Mouse (Mus musculus): ENCODE data around the gene Fam57b. TPM values are rescaled to one million over a fixed set of nuclear protein-coding genes. Genes with fewer than 3 reads are reported as not detected.
A peak's percentile ranks its signal among the peaks of the same experiment; 100 is the strongest.

Fam57b gene
- total and polyA plus RNA-seq, 2 experiments from 2014 or later, result 44.3 to 44.8 TPM

DNA sequence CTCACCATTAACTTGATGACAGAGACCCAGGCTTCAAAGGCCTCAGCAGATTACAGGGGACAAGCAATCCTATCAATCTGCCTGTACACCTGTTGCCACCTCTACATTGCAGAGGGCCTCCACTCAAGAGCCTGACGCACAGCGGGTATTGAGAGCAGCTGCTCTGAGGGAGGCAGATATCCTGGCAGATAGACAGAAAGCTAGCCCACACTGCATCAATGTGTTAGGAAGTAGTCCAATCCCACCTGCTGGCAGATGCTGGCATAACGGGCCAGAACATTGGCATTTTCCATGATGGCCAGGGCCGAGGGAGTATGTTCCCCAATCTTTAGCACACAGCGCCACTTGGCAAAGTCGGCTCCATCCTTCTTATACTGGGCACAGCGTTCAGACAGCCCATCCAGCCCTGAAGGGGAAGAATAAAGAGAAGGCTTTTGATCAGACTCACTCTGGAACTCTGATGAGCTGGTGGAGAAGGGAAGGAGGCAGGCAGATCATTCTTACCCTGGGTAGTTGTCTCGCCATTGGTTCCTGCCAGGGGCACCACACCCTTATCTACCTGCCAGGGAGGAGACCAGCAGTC is 1.0 kb upstream of the Fam57b start:
- Histone ChIP-seq H3K4me2 (ENCODE audit: low read depth, low read length) (peak overlapping the region; percentile 94), H3K27ac (peak overlapping the region; percentile 94; the same call in 1 of the 2 replicates), H3K9me3 (ENCODE audit: low read length) (no peaks in the 10 kb centered on the region), H3K36me3 (ENCODE audit: insufficient read depth, low read length) (peaks cover 23% of the 10 kb centered on the region), H3K4me1 (ENCODE audit: insufficient read depth, low read length) (peaks cover 5% of the 10 kb centered on the region), H3K9ac (replicated peaks; ENCODE audit: low read length) (peak overlapping the region; percentile 86; the same call in 1 of the 2 replicates), H3K4me3 (ENCODE audit: low read length) (peak overlapping the region; percentile 84; the same call in 1 of the 2 replicates), H3K27me3 (ENCODE audit: insufficient read depth, low read length) (no peaks in the 10 kb centered on the region)
- WGBS, result 52% methylated on average over 8 of the region's 8 CpGs
- DNase-seq (ENCODE audit: low spot score) (peak; percentile 78), ATAC-seq (no peak)
- peak; percentile 68 for TF ChIP-seq CTCF (IDR thresholded peaks at IDR 0.05; ENCODE audit: low read depth)

- ATAC-seq (no peak; the same call in 1 of the 2 replicates), DNase-seq (ENCODE audit: low spot score) (peak; percentile 58)
- Histone ChIP-seq H3K27ac (peak overlapping the region; percentile 94), H3K4me2 (ENCODE audit: low read depth, low read length) (peak overlapping the region; percentile 94), H3K27me3 (ENCODE audit: insufficient read depth, low read length) (no peaks in the 10 kb centered on the region), H3K9ac (replicated peaks; ENCODE audit: low read length) (peak overlapping the region; percentile 86), H3K9me3 (ENCODE audit: low read length) (no peaks in the 10 kb centered on the region), H3K36me3 (ENCODE audit: insufficient read depth, low read length) (peaks cover 23% of the 10 kb centered on the region), H3K4me1 (ENCODE audit: insufficient read depth, low read length) (peaks cover 5% of the 10 kb centered on the region), H3K4me3 (ENCODE audit: low read length) (peak overlapping the region; percentile 84)
- TF ChIP-seq CTCF (IDR thresholded peaks at IDR 0.05; ENCODE audit: low read depth), result no peak
- under 1% methylated on average over 40 of the region's 40 CpGs for WGBS
Measured at GRCm38 (mm10) chr7:126798127-126799049, 920 bp downstream of the Fam57b start.

- Histone ChIP-seq H3K27ac (peak overlapping the region; percentile 94), H3K36me3 (ENCODE audit: insufficient read depth, low read length) (peaks cover 28% of the 10 kb centered on the region), H3K4me1 (ENCODE audit: insufficient read depth, low read length) (peaks cover 5% of the 10 kb centered on the region), H3K4me3 (ENCODE audit: low read length) (peak overlapping the region; percentile 84), H3K9me3 (ENCODE audit: low read length) (no peaks in the 10 kb centered on the region), H3K4me2 (ENCODE audit: low read depth, low read length) (peak overlapping the region; percentile 94), H3K27me3 (ENCODE audit: insufficient read depth, low read length) (no peaks in the 10 kb centered on the region), H3K9ac (replicated peaks; ENCODE audit: low read length) (peak overlapping the region; percentile 86)
- DNase-seq (ENCODE audit: low spot score) (peak; percentile 98), ATAC-seq (peak; percentile 96)
- 0% methylated on average over 24 of the region's 36 CpGs for WGBS
- no peak for TF ChIP-seq CTCF (IDR thresholded peaks at IDR 0.05; ENCODE audit: low read depth)
Measured at GRCm38 (mm10) chr7:126799050-126799467, 1.6 kb downstream of the Fam57b start.

DNA sequence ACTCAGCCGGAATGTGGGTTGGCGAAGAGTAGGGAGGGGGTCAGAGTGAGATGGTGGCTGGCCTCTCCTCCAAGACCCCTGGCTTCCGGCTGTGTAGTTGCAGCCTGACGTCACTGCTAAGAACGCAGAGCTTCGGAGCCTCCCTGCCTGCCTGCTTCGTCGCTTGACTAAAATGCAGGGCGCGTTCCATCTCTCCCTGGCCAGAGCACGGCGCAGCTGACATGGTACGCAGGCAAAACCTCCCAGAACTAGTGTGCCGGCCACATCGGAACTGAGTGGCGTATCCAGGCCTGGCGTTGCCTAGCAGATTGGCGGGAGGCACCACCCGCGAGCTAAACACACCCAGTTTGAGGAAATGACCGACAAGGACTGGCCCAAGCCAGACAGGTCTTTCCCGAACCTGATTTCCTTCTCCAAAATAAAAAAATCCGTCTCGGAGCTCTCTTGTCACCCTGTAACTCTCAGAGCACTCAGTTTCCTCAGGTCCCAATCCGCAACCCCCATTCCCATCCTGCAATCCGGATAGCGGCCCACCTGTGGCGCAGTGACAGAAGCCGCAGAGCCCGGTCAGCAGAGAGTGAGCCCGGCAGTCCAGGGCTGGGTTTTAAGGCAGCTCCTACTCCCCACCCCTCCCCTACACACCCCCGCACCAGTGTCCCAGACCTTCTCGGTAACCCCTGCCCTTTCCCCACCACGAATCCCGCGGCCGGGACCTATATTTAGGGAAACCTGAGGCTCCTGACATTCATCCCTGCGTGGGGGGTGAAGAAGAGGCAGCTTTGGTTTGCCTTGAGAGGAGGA is 2.2 kb downstream of the Fam57b start:
- Histone ChIP-seq H3K4me3 (ENCODE audit: low read length) (peak overlapping the region; percentile 84), H3K4me2 (ENCODE audit: low read depth, low read length) (peak overlapping the region; percentile 94), H3K27me3 (ENCODE audit: insufficient read depth, low read length) (no peaks in the 10 kb centered on the region), H3K9me3 (ENCODE audit: low read length) (no peaks in the 10 kb centered on the region), H3K27ac (peak overlapping the region; percentile 94), H3K4me1 (ENCODE audit: insufficient read depth, low read length) (peaks cover 5% of the 10 kb centered on the region), H3K36me3 (ENCODE audit: insufficient read depth, low read length) (peaks cover 23% of the 10 kb centered on the region), H3K9ac (replicated peaks; ENCODE audit: low read length) (peak overlapping the region; percentile 78)
- DNase-seq (ENCODE audit: low spot score) (peak; percentile 95), ATAC-seq (peak; percentile 94)
- peak; percentile 67 for TF ChIP-seq CTCF (IDR thresholded peaks at IDR 0.05; ENCODE audit: low read depth)
- WGBS, result 2% methylated on average over 38 of the region's 38 CpGs

DNA sequence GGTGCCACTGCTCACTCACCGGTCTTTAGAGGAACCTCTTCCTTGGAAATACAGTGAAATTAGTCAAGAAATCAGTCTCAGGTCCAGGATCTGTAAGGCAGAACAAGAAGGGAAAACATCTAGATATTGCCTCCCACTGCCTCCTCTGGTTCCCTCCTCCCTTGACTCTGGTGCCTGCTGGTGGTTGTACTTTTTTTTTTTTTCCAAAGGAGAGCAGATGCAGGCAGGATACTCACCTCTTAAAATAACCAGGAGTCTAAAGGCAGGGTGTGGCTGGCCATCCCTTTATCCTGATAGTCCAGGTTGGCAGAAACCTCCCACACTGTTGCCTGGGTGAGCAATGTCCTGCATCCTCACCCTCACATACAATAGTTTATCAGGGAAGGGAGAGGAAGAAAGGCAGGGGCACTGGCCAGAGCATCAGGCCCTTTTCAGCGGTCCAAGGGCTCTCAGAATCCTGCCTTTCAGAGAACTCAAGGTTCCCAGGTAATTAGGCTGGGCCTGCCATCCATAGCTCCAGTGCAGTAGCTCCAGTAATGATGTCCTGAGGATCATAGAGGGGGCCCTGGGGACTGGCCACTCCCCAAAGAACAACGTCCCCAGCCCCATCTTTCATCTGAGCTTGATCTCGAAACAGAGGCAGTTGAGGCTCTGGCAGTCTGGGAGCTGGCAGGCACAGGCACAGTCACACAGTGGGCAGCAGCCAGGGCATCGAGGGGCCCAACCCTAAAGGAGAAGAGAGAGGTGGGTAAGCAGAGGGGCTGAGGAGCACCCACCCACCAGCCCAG is 3.0 kb downstream of the Fam57b start:
- no peaks in the 10 kb centered on the region for H3K9me3 ChIP-seq (ENCODE audit: low read length)
- DNase-seq (ENCODE audit: low spot score) (no peak), ATAC-seq (no peak)
- WGBS, result 41% methylated on average over 5 of the region's 5 CpGs
- TF ChIP-seq CTCF (IDR thresholded peaks at IDR 0.05; ENCODE audit: low read depth), result no peak
- peak overlapping the region; percentile 94 for H3K4me2 ChIP-seq (ENCODE audit: low read depth, low read length)
- H3K9ac ChIP-seq (replicated peaks; ENCODE audit: low read length), result peak overlapping the region; percentile 78
- peak overlapping the region; percentile 94 for H3K27ac ChIP-seq
- no peaks in the 10 kb centered on the region for H3K27me3 ChIP-seq (ENCODE audit: insufficient read depth, low read length)
- peak overlapping the region; percentile 84 for H3K4me3 ChIP-seq (ENCODE audit: low read length)
- peaks cover 15% of the 10 kb centered on the region for H3K36me3 ChIP-seq (ENCODE audit: insufficient read depth, low read length)
- H3K4me1 ChIP-seq (ENCODE audit: insufficient read depth, low read length), result peaks cover 5% of the 10 kb centered on the region

- Histone ChIP-seq H3K27ac (no peak overlapping the region), H3K4me2 (ENCODE audit: low read depth, low read length) (no peak overlapping the region), H3K4me3 (ENCODE audit: low read length) (no peak overlapping the region), H3K9me3 (ENCODE audit: low read length) (no peaks in the 10 kb centered on the region), H3K9ac (replicated peaks; ENCODE audit: low read length) (no peak overlapping the region; the same call in 1 of the 2 replicates), H3K36me3 (ENCODE audit: insufficient read depth, low read length) (peaks cover 13% of the 10 kb centered on the region), H3K4me1 (ENCODE audit: insufficient read depth, low read length) (peaks cover 5% of the 10 kb centered on the region), H3K27me3 (ENCODE audit: insufficient read depth, low read length) (no peaks in the 10 kb centered on the region)
- ATAC-seq (no peak), DNase-seq (ENCODE audit: low spot score) (no peak)
- no peak for TF ChIP-seq CTCF (IDR thresholded peaks at IDR 0.05; ENCODE audit: low read depth)
- WGBS, result 98% methylated on average over 16 of the region's 16 CpGs
Measured at GRCm38 (mm10) chr7:126801057-126801422, 3.6 kb downstream of the Fam57b start.

Measured in hindbrain, postnatal 0 days (tissue).